Mouse (Mus musculus) CD4-positive, CD25-positive, alpha-beta regulatory T cell, adult 4 months (primary cell): ENCODE measurements around the gene Pitpna. TPM values are rescaled to one million over a fixed set of nuclear protein-coding genes. Genes with fewer than 3 reads are reported as not detected.

Experiments used
- ATAC-seq: one replicate; pipeline ENCODE4 v1.8.0; 2017
- polyA plus RNA-seq, 2 experiments: library from polyadenylated mRNA; unstranded; fragments of 100-300 nt; shearing (Covaris generic); gene quantifications; one replicate each; pipeline ENCODE4 v1.2.1; 2017

The Pitpna gene
- polyA plus RNA-seq, 2 experiments from 2014 or later: 22.1 to 42.5 TPM

DNA sequence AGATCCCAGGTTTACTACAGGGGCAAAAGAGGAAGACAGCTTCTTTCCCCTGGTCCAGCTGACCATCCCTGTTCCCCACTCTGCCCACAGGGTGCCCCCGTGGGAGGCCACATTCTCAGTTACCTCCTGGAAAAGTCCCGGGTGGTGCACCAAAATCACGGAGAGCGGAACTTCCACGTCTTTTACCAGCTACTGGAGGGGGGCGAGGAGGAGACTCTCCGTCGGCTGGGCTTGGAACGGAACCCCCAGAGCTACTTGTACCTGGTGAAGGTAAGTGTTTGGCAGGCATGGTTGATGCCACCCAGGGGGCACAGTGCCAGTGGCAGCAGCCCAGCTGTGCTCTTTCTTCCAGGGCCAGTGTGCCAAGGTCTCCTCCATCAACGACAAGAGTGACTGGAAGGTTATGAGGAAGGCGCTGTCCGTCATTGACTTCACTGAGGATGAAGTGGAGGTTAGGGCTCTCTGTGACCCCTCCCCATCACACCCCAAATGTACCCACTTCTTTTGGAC, 72.2 kb downstream of the Pitpna start:
- no peak for ATAC-seq

DNA sequence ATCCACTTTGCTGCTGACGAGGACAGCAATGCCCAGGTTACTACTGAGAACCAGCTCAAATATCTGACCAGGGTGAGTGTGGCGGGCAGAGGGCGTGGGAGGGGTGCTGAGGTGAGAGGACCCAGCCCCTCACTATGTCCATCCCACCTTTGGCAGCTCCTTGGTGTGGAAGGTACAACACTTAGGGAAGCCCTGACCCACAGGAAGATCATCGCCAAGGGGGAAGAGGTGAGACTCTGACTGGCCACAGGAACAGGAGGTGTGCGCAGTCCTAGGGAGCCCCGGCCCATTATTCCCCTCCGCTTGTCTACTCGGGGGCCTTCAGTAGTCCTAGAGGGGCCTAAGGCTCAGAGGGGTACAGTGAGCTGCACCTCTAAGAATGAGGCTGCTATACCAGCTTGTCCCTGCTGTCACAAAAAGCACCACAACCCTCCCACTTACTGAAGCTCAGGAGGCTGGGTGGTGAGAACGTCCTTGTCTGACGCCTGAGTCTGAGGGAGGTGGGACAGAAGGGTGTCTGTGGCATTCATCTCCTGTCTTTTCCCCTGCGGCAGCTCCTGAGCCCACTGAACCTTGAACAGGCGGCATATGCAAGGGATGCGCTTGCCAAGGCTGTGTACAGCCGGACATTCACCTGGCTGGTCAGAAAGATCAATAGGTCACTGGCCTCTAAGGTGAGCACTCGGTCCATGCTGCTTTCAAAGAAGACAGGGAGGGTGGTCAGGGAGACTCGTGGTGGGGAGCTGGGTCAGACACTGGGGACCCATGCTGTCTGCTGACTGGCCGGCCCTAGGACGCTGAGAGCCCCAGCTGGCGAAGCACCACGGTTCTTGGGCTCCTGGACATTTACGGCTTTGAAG, 73.3 kb downstream of the Pitpna start:
- ATAC-seq: no peak

DNA sequence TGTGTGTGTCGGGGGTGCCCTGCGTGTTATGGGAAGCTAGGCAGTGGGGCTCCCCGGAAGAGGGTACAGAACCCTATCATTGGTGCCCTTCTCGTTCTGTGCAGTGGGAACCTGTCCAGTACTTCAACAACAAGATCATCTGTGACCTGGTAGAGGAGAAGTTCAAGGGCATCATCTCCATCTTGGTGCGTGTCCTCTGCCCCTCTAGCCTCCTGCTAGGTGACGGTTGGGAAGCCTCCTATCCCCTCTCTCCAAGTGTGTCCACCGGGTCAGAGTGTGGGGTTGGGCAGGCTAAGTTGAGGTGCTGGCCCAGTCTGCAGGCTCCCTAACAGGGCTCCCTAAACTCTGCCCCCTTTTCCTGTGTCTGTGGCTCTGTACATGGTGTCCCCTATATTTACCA, 74.2 kb downstream of the Pitpna start:
- ATAC-seq: no peak

DNA sequence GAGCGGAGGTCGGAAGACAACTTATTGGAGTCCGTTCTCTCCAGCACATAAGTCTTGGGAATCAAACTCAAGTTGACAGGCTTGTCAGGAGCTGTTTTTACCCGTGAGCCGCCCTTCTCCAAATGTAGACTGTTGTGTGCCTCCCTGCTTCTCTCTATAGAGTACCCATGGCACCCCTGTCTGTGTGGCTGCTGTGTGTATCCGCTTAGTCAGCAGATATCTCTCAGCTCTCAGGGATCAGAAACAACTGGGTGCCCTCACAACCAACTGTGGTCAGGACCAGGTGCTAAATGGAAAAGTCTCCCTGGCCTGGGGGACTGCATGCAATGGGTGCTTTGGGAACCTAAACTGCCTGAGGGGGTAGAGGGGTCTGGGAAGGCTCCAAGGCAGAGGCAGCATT, 78.4 kb downstream of the Pitpna start:
- no peak for ATAC-seq

DNA sequence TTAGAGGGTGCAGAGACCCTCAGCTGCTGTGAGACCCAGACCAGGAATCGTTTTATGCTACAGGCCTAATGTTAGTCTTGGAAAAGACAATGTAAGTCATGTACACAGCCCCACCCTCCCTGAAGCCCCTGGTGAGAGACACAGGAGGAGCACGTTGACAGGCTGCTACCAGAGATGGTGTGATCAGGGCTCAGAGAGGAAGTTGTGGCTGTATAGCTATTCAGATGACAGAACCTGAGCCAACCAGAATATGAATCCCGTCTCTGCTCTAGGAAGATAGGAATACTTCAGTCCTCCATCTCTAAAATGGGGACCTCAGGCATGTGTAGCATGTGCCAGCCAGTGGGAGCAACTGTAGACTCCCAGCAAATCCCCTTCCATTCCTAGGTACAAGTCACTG, 80.7 kb downstream of the Pitpna start:
- no peak for ATAC-seq

DNA sequence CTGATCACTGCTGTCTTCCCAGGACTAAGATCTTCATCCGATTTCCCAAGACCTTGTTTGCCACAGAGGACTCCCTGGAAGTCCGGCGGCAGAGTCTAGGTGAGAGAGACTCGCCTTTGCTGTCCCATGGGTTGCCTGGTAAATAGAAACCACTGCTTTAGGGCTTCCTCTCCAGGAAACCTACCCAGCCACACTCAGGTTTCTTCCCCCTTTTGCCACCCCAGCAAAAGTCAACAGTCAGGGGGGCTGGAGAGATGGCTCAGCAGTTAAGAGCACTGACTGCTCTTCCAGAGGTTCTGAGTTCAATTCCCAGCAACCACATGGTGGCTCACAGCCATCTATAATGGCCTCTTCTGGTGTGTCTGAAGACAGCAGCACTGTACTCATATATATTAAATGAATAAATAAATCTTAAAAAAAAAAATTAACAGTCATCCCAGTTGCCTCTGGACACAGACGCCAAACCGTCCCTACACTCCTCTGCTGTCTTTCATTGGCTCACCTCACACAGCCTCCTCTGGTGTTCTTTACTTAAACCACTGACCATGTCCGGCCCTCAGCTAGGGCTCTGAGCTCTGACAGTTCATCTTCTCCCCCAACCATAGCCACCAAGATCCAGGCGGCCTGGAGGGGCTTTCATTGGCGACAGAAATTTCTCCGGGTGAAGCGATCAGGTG, 81.4 kb downstream of the Pitpna start:
- no peak for ATAC-seq

DNA sequence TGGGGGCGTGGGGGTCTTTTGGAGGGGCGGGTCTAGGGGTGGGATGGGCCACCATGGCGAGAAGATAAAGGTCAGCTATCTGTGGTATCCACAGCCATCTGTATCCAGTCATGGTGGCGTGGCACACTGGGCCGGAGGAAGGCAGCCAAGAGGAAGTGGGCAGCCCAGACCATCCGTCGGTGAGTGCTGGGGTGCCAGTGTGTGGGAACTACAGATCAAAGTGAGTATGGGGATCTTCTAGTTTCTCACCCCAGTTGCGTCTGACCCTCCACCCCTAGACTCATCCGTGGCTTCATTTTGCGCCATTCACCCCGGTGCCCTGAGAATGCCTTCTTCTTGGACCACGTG, 81.9 kb downstream of the Pitpna start:
- ATAC-seq: no peak

DNA sequence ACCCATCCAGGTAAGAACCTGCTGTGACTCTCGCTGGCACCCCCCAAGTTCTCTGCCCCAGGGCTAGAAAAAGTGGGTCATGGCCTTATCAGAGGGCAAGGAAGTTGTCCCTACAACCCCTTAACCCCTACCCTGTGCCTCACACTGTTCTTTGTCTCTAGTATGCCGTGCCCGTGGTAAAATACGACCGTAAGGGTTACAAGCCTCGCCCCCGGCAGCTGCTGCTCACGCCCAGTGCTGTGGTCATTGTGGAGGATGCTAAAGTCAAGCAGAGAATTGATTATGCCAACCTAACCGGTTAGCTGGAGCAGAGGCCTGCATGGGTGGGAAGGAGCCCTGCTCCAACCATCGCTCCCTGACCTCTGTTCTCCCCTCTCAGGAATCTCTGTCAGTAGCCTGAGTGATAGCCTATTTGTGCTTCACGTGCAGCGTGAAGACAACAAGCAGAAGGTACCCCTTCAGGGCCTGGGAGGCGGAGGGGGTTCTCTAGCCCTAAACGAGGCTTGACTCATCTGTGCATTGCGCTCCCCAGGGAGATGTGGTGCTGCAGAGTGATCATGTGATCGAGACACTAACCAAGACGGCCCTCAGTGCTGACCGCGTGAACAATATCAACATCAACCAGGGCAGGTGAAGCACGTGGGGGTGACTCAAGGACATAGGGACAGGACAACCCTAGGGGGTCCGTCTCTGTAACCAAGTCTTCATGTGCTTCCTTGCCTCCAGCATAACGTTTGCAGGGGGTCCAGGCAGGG, 83.7 kb downstream of the Pitpna start:
- no peak for ATAC-seq

DNA sequence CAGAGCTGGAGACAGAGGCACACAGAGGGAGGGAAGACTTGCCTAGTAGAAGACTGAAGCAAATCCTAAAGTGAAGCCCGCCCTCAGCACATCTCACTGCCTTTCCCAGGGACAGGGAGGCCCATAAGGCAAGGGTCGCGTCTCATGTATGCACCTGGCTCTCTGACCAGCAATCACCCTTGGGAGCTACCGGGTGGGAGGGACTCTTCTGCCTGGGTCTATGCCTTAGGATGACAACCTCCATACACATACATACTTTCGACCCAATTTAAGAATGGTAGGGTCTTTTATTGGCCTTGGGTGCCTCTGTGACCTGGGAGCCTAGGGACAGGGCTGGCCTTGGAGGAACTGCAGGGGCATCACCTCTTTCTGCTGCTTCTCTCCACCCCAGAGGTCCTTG, 85.5 kb downstream of the Pitpna start:
- no peak for ATAC-seq

DNA sequence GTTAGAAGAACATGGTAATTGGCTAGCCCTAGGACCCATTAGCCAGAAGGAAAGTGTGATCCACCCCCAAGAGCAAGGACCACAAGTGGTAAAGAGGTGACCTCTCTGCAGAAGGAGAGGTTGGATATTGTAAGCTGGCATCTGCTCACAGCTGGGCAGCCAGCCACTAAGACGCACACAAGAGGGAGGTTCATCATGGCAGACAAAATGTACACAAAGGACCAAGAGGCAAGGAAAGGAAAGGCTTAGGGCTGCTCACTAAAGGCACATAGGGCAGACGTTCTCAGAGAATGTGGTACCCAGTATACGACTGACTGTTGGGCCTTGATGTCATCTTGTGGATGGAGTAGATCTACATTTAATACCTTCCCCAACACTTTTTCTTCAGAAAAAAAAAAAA, 87.0 kb downstream of the Pitpna start:
- no peak for ATAC-seq

DNA sequence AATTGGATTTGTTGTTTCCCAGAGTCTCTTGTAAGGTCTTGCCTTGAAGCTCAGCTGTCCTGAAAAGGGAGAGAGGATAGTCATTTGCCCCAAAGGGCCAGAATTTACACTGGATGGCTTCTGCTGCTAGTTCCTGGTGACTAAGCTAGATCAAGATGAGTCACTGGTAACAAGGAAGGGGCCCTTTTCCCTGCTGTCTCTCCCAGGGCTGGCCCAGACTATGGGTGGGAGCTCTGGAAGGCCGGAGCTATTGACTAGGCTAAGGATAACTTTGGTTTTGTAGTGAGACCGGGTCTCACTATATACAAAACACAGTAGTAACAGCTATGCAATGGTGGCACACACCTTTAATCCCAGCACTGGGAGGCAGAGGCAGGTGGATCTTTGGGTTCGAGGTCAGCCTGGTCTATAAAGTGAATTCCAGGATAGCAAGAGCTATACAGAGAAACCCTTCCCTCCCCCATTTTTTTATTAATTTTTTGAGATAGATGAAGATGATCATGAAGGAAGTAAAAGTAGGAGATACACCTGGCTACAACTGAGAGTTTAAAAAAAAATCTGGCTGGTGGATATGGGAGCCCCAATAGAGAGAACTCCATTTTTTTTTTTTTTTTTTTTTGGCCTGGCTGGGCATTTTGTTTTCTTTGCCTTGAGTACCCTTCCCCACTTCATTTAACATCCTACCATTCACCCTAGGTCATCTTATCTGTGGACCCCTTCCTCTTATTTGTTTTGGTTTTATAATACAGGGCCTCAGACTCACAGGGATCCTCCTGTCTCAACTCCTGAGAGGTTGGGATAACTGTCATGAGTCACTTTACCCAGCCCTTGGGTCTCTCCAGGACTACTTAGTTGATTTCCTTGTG, 90.2 kb downstream of the Pitpna start:
- no peak for ATAC-seq

Other genes with a start within 250 kb of the Pitpna start
- 100 to 1,000 TPM; 214 to 322 TPM for gene Rpa1, start 239.8 kb upstream of the Pitpna start, polyA plus RNA-seq
- 10 to 100 TPM; 21.2 to 31.7 TPM for gene Smyd4, start 239.7 kb upstream of the Pitpna start, polyA plus RNA-seq
- gene Serpinf1, start 165.4 kb upstream of the Pitpna start, polyA plus RNA-seq: 1 to 10 TPM; 3.4 to 6.9 TPM
- under 1 TPM in 1 of 2 experiments, not detected in 1; 0.32 TPM for gene Serpinf2, start 148.5 kb upstream of the Pitpna start, polyA plus RNA-seq
- 1 to 10 TPM; 6.3 to 9.9 TPM for gene Wdr81, start 133.4 kb upstream of the Pitpna start, polyA plus RNA-seq
- gene Tlcd2, start 126.4 kb upstream of the Pitpna start, polyA plus RNA-seq: 1 to 10 TPM; 8.8 to 9.0 TPM
- 10 to 100 TPM; 37.0 to 42.3 TPM for gene Prpf8, start 101.3 kb upstream of the Pitpna start, polyA plus RNA-seq
- gene Rilp, start 78.0 kb upstream of the Pitpna start, polyA plus RNA-seq: under 1 TPM in 1 of 2 experiments, not detected in 1; 0.56 TPM
- under 1 TPM; 0.85 to 0.91 TPM for gene Scarf1, start 74.6 kb upstream of the Pitpna start, polyA plus RNA-seq
- 10 to 100 TPM; 17.3 to 27.2 TPM for gene Slc43a2, start 56.4 kb upstream of the Pitpna start, polyA plus RNA-seq
- 100 to 1,000 TPM; 123 to 160 TPM for gene Inpp5k, start 42.9 kb downstream of the Pitpna start, polyA plus RNA-seq
- gene Myo1c, start 62.4 kb downstream of the Pitpna start, polyA plus RNA-seq: 10 to 100 TPM; 16.2 to 30.4 TPM
- gene Crk, start 91.2 kb downstream of the Pitpna start, polyA plus RNA-seq: 10 to 100 TPM; 10.4 to 15.3 TPM
- gene Ywhae, start 144.8 kb downstream of the Pitpna start, polyA plus RNA-seq: 100 to 1,000 TPM; 395 to 413 TPM
- not detected for gene Doc2b, start 208.0 kb downstream of the Pitpna start, polyA plus RNA-seq